Mouse (Mus musculus): ENCODE measurements around the gene F13a1.

- TF ChIP-seq CTCF (IDR thresholded peaks at IDR 0.05; ENCODE audit: insufficient read depth, low read depth, low read length) (no peak), POLR2A (IDR thresholded peaks at IDR 0.05; ENCODE audit: insufficient read depth, low read depth, low read length) (no peak)
Observed at GRCm38 (mm10) chr13:36962926-36963325, 87.1 kb downstream of the F13a1 start.

Measured in olfactory bulb, adult 2 months (tissue).